Mouse (Mus musculus) ovary, postnatal 36 days (tissue): ENCODE data around the gene Usp33.
"Not testable (repeated sequence)": the region's sequence is repeated elsewhere in the genome, so short reads cannot be mapped to it uniquely, and the experiment has no call there.

ENCODE experiments used
- DNase-seq: peaks from one replicate; pipeline ENCODE4 v3.0.0; 2022; ENCODE audit warnings: low spot score, mixed read lengths

The Usp33 gene

GRCm38 (mm10) chr3:152345732-152346632 lies at the start of gene Usp33:
TSS of gene Usp33 (plus strand) at chr3:152346478.
- DNase-seq = peak; percentile 96

GRCm38 (mm10) chr3:152300376-152301337 lies 45.6 kb upstream of the Usp33 start:
- DNase-seq = no peak

GRCm38 (mm10) chr3:152302991-152303390 lies 43.3 kb upstream of the Usp33 start:
- DNase-seq = no peak

GRCm38 (mm10) chr3:152304093-152304815 lies 42.0 kb upstream of the Usp33 start:
- peak; percentile 7 for DNase-seq

GRCm38 (mm10) chr3:152305080-152305479 lies 41.2 kb upstream of the Usp33 start:
- DNase-seq = peak; percentile 8

- DNase-seq = no peak
These were observed 40.3 kb upstream of the Usp33 start for GRCm38 (mm10) chr3:152305971-152306370.

DNA sequence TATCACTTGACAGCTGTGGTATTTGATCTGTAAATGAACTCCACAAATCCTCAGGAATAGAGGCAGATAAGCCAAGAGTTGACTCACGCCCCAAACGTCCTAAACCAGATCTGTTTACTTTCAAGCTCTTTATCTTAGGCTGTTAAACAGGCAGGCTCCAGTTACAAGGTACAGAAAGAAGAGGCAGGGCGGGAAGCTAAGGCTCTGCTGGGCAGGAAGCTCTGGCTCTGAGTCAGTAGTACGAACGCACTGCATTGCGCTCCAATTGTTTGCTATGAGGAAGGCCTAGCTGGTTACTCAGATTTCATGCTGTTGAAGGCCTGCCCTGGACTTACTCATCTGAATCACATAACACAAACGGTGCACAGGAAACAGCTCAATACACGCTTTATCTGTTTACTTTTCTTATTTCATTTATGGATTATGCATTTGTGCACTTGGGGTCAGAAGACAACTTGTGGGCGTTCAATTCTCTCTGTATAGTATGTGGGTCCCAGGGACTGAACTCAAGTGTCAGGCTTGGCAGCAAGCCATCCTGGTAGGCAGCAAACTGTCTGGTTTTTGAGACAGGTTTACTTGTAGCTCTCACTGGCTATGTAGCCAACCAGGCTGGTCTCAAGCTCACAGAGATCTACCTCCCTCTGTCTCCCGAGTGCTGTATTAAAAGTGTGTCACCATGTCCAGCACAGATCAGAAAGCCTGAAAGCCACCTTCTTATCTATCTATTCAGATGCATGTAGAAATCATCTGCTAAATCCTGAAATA lies 37.6 kb upstream of the Usp33 start:
- DNase-seq = peak; percentile 22

GRCm38 (mm10) chr3:152309250-152309645 lies 37.0 kb upstream of the Usp33 start:
- DNase-seq = no peak

DNA sequence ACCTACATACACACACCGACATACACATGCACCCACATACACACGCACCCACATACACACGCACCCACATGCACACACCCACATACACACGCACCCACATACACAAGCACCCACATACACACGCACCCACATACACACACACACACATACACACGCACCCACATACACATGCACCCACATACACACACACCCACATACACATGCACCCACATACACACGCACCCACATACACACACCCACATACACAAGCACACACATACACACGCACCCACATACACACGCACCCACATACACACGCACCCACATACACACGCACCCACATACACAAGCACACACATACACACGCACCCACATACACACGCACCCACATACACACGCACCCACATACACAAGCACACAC lies 31.6 kb upstream of the Usp33 start:
- not testable (repeated sequence) for DNase-seq

- DNase-seq = peak; percentile 84
These were observed 30.7 kb upstream of the Usp33 start for GRCm38 (mm10) chr3:152315613-152316012.

DNA sequence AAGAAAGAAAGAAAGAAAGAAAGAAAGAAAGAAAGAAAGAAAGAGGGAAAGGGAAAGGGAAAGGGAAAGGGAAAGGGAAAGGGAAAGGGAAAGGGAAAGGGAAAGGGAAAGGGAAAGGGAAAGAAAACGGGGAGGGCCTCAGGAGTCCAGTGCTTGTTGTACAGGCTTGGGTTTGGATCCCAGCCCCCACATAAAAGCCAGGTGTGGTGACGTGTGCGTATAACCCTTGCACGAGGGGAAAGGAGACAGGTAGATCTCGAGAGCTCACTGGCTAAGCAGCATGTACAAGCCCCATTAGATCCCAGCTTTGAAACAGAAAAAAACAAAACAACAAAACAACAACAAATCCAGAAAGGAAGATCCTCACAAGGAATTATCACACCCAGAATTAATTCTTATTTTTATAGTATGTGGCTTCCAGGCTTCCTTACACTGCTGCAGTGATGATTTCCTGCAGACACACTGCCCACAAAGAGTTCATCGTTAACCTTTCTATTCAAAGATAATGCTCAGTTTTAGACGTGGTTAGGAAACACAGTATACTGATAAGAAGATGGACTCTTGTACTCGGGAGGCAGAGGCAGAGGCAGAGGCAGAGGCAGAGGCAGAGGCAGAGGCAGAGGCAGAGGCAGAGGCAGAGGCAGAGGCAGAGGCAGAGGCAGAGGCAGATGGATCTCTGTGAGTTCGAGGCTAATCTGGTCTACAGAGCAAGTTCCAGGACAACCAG lies 29.7 kb upstream of the Usp33 start:
- DNase-seq = not testable (repeated sequence)

DNA sequence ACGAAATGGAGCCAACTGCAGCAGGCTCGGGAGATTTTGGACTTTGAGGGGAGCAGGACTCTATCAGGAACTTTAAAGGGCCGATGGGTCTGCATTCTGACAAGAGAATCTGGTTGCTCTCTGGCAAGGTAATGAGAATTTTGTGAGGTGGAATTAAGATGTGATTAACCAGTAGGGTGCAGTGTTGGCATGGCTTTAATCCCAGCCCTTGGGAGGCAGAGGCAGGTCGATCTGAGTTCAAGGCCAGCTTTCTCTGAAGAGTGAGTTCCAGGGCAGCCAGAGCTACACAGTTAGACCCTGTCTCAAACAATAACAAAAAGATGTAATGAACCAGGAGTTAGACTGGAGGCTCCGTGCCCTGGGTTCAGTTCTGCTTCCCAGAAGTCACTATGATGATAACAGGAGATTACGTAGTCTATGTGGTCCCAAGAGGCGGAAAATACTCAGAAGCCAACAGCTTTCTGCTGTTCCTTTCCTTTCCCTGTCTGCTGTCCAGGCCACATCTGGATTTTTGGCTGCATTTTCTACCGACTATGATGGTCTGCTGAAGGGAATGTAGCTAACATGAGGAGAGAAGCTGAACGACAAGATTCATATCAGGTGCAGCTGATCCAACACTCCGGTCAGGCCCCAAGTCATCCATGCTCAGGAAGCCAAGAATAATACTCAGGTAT lies 25.2 kb upstream of the Usp33 start:
- no peak for DNase-seq

DNA sequence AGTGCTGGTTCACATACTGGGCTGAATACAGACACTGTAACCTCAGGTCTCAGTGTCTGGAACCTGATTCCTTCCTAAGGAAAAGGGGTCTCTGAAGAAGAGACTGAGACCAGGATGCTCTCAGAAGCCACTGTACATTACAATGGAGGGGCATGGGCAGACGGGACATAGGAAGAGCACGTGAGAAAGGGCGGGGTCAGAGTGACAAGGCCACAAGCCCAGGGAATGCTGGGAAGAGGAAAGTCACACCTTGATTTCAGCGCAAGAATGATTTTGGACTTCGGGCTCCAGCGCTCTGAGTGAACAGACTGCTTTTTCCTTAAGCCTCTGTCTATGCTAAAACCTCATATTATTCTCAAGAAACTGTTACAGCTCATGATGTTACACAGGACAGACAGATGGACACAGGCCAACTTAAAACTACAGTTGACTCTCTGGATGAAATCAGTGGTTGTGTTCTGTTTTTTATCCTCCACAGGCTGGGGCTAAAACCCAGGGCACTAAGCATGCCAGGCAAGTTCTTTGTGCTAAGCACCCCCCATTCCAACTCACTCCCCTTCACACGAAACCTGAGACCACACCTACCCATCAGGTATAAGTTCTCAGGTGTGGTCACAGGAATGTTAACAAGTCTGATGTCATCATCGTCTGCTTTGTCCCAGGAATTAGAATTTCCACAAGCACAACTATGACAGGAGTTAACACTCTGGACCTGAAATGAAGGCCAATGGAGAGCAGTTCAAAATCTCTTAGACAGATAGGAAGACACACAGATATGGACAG lies 24.3 kb upstream of the Usp33 start:
- no peak for DNase-seq

- DNase-seq = no peak
These were observed 14.2 kb upstream of the Usp33 start for GRCm38 (mm10) chr3:152332104-152332503.

DNA sequence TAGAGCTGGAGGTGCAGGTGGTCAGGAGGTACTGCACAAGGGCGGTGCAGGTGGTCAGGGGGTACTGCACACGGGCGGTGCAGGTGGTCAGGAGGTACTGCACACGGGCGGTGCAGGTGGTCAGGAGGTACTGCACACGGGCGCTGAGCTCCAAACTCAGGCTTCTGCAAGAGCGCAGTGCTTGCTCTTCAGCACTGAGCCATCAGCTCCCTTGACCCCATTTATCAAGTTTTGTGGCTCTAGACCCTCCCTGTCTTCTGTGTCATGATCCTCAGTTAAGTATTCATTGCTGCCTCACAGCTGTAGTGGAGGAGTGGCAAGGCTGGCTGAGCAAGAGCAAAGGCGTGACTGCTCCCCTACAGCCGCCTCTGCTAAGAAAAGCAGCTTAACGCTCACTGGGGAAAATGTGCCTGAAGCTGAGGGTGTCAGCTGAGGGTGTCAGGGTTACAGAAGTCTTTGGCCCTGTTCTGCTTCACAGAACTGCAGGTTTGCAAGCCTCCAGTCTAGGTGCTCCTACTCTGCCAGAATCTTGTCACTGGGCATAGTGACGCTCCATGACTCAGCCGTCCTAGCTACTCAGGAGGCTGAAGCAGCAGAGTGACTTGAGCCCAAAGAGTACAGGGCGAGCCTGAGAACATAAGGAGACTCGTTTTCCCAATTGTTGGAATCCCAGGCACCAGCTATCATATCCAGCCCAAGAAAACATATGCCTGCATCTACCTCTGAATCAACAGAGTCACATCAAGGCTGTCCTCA lies 13.6 kb upstream of the Usp33 start:
- DNase-seq = no peak

- no peak for DNase-seq
These were observed 12.6 kb upstream of the Usp33 start for GRCm38 (mm10) chr3:152333641-152334040.

- no peak for DNase-seq
These were observed 10.2 kb upstream of the Usp33 start for GRCm38 (mm10) chr3:152336085-152336484.

DNA sequence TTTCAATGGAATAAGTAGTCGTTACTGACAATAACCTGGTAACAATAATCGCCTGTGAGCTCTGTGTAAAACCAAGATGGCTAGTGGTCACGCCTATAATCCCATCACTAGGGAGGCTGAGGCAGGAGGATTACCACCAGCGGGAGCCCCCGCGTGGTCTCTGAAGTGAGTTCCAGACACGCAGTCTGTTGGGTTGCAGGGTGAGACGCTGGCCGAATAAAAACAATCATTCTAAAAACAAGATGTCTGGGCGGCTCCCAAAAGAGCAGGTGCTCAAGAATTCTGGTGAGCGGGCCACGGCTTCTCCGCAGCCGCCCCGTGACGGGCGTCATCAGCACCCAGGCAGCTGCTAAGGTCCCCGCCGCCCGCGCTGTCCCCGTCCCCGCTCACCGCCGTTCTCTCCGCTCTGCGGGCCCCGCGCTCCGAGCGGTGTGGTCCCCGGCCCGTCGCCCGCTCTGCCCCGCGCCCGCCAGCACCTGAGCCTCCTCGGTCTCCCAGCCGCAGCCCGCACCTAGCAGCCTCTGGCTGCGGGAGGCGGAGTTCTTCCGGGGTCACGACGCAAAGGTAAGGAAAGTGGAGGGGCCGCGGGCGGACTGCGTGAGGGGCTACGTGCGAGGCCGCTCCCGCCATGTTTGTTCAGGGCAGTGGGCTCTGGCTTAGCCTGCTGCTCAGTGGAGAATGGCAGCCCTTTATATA lies 6.3 kb upstream of the Usp33 start, which contains the start of gene Miga1:
Miga1 (minus strand) TSS at position 546 of the 696 bp plus-strand sequence.
- peak; percentile 73 for DNase-seq
